Mouse (Mus musculus) splenic B cell, adult 2 months (primary cell): ENCODE results near the gene Sbp.

Experiments
- DNase-seq: peaks from one replicate; pipeline ENCODE4 v3.0.0-alpha.2; 2011; ENCODE audit warnings: low read depth, low spot score
- H3K27me3 ChIP-seq: 2 replicates; pipeline ENCODE4 v1.6.1; 2012; ENCODE audit warnings: mild to moderate bottlenecking, low read length, moderate library complexity, mixed read lengths; ENCODE audit not compliant: control insufficient read depth, poor library complexity, insufficient read depth, severe bottlenecking
- H3K36me3 ChIP-seq: 2 replicates; pipeline ENCODE4 v1.6.1; 2012; ENCODE audit warnings: mild to moderate bottlenecking, low read length, moderate library complexity, mixed read lengths; ENCODE audit not compliant: control insufficient read depth, poor library complexity, insufficient read depth, severe bottlenecking

Gene Sbp

GRCm38 (mm10) chr17:23971315-23971714 lies 29.8 kb downstream of the Sbp start:
- no peaks in the 10 kb centered on the region for H3K36me3 ChIP-seq
- no peaks in the 10 kb centered on the region for H3K27me3 ChIP-seq
- no peak for DNase-seq

DNA sequence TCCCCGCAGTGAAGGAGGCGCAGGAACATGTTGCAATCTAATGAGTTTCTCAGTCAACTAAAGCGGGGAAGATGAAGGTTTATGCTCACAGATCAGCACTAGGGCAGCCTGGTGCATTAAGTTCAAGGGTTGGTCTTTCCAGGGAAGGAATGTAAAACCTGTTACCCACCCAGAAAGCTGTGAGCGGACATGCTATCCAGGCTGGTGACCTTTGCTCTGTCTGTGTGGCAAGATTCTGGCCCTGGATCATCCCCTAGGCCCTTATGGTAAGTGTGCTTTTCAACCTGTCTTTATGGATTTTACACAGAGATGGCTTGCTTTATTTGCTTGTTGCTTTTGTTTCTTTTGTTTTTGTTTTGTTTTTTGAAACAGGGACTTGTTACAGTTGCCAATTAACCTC lies 35.2 kb downstream of the Sbp start:
- Histone ChIP-seq H3K27me3 (no peaks in the 10 kb centered on the region; the same call in 1 of the 2 replicates), H3K36me3 (no peaks in the 10 kb centered on the region)
- no peak for DNase-seq

- no peaks in the 10 kb centered on the region; the same call in 1 of the 2 replicates for H3K27me3 ChIP-seq
- DNase-seq: no peak
Observed at GRCm38 (mm10) chr17:23979471-23979870, 38.0 kb downstream of the Sbp start.

DNA sequence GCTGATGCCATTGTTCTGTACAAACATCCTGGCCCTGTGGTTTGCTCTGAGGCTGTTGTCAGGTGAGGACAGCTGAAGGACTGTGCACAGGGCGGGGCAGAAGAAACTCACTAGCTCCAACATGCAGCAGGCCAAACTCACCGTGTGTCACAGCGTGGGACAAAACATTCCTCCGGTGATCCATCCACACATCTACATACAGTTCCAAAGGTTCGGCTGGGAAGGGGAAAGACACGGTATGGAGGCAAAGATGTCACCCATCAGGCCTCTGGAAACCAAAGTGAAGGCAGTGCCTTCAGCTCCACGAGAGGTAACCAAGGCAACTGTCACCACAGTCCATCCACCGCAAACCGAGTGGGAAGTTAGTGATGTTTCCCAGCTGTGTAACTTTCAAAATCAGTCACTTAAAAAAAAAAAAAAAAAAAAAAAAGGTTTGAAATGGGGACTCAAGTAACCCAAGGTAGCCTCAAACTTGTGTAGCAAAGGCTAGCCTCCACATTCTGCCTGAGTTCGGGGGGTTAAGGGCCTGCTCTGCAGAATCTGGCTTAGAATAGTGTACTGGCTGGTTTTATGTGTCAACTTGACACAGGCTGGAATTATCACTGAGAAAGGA lies 38.9 kb downstream of the Sbp start, which contains the start of gene Prss30:
TSS of gene Prss30 (minus strand) at position 270 of the 613 bp plus-strand sequence.
- no peaks in the 10 kb centered on the region for H3K36me3 ChIP-seq
- DNase-seq: peak; percentile 13
- no peaks in the 10 kb centered on the region; the same call in 1 of the 2 replicates for H3K27me3 ChIP-seq

More at GRCm38 (mm10) chr17:23979471-23979870, 38.0 kb downstream of the Sbp start:
- no peaks in the 10 kb centered on the region for H3K36me3 ChIP-seq

- DNase-seq: no peak
- Histone ChIP-seq H3K27me3 (no peaks in the 10 kb centered on the region; the same call in 1 of the 2 replicates), H3K36me3 (no peaks in the 10 kb centered on the region)
Observed at GRCm38 (mm10) chr17:23982912-23983311, 41.4 kb downstream of the Sbp start.

DNA sequence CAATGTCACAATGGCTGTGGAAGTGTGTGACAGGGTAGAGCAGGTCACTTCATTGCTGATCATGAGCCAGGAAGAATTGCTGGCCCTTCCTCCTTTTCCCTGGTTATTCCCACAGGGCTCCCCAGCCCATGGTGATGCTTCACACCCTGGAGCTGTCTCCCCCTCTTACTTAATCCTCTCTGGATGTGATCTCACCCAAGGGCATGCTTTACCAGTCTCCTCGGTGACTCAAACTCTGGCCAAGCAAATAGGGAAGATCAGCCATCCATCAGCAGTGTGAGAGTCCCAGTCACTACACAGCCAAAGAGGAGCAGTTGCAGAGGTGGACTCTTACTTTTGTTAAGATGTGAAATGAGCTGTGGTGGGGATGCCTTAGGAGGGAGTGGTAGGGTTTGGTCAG lies 43.5 kb downstream of the Sbp start:
- Histone ChIP-seq H3K36me3 (no peaks in the 10 kb centered on the region), H3K27me3 (no peaks in the 10 kb centered on the region; the same call in 1 of the 2 replicates)
- DNase-seq: no peak

GRCm38 (mm10) chr17:23989802-23990201 lies 48.3 kb downstream of the Sbp start:
- no peak for DNase-seq
- no peaks in the 10 kb centered on the region for H3K36me3 ChIP-seq

DNA sequence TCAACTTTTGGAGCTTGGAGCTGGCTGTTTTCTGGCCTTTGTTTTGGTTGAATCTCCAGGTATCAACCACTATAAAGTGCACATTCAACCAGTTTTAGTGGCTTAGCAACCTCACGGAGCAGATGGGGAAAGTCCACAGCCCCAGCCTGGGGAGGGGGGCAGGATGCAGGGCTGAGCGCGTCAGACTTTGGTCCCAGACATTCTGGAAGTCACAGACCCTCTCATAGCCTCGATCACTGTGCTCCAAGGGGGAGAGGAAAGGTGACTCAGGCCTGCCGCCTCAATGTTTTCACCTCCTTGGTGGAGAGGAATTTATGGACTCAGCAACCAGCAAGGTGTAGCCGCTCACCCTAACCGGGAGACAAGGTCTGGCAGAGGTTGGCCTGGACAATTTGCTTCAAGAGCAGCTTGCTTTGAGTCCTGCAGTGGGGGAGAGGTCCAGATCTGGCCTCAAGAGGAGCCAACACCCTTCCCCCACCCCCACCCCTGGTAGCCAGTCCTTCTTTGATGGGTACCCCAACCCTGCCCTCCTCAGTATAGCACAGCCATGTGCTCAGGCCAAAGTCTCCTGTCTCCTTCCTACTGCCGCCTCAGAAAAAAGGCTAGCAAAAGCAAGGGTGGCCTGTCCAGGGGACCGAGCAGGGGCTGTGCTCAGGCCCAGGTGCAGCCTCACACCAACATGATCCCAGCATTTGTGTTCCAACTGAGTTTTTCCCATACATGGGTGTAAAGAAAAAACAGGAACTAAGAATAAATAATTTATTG lies 51.5 kb downstream of the Sbp start:
- H3K27me3 ChIP-seq: no peaks in the 10 kb centered on the region
- H3K36me3 ChIP-seq: no peaks in the 10 kb centered on the region
- DNase-seq: no peak

More at GRCm38 (mm10) chr17:23989802-23990201, 48.3 kb downstream of the Sbp start:
- H3K27me3 ChIP-seq: no peaks in the 10 kb centered on the region

DNA sequence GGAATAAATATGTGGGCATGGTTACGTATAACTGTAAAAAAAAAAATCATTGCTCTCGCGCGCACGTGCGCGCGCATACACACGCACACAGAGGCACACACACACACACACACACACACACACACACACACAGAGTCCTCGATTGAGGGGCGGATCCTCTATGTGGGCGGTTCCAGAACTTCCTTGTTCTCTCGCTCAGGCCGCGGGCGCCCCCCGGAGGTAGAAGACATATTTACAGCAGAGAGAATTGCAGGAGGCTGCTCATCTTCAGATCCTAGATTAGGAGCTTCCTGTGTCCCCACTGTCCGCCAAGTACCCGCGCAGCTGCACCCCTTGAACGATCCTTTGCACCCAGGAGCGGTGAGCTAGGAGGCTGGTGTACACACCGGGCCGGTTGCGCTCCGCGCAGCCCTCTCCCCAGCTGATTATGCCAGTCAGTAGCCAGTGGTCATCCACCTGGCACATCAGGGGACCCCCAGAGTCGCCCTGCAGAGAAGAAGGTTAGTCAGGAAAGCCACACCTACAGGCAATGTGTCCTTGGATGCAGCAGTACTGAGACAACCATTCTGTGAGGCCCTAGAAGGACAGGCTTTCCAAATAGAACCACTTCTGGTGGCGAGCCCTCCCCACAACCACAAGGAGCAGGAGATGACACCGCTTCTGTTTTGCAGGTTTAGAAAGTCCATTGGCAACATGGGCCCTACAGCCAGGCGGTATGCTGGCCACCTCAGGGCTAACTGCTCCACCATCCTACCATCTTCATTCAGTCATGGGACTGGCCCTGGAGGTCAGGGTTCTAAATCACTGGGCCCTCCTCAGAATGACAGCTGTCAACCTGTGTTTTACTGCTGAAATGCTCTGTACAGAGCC lies 52.3 kb downstream of the Sbp start:
- no peaks in the 10 kb centered on the region for H3K27me3 ChIP-seq
- DNase-seq: peak; percentile 78
- no peaks in the 10 kb centered on the region for H3K36me3 ChIP-seq

- no peaks in the 10 kb centered on the region for H3K27me3 ChIP-seq
- DNase-seq: no peak
Observed at GRCm38 (mm10) chr17:23994667-23995066, 53.2 kb downstream of the Sbp start.

More at GRCm38 (mm10) chr17:23994667-23995066, 53.2 kb downstream of the Sbp start:
- no peaks in the 10 kb centered on the region for H3K36me3 ChIP-seq
